Mouse (Mus musculus) C3H10T1/2 (cell line): ENCODE measurements around the gene Lrp10. TPM values are rescaled to one million over a fixed set of nuclear protein-coding genes. Genes with fewer than 3 reads are reported as not detected.

ENCODE experiments used
- polyA plus RNA-seq, 2 experiments: library from polyadenylated mRNA; unstranded; fragments of >200 nt; fragmentation: generic; extraction: Trizol; gene quantifications; one replicate each; pipeline ENCODE4 v1.2.1; 2012; ENCODE audit warnings: missing spikeins in 2 of 2

The Lrp10 gene
- polyA plus RNA-seq, result 10 to 100 TPM; 33.4 to 60.8 TPM

DNA sequence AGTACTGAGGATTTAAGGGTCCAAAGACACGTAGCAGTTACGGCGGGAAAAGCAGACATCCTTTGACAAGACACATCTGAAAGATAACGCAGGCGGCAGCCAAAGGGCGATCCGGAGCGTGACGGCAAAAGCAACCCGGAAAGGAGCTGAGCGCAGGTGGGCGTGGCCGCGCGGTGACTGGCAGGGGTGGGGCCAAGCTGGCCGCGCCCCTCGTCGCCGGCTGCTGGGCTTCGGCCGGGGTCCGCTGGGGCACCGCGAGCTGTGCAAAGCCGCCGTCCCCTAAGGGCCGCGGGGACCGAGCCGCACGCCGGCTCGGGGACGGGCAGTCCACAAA lies at the start of gene Lrp10:
TSS of gene Lrp10 (plus strand) at position 179 of the 334 bp plus-strand sequence.

DNA sequence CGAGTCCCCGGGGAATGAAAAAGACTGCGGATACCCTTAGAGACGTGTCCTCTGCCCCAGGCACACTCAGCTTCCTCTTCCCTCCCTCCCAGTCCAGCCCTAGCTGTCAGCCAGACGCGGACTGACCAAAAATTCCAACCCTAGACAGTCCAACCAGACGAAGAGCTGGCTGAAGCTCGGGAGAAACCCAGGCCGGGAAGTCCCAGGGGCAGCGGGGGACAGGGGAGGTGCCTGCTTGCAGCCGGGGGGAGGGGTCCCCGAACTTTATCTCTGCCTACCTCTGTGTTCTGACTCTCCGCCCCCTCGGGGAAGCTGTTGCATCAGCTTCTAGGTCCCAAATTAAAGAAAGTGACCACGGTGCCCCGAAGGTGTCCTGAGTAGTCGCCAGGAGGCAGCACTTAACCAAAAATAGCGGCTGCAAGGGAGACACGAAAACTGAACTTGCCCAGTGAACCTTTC lies 46.3 kb upstream of the Lrp10 start, which contains the start of gene Slc7a7:
TSS of gene Slc7a7 (minus strand) at position 158 of the 459 bp plus-strand sequence.

DNA sequence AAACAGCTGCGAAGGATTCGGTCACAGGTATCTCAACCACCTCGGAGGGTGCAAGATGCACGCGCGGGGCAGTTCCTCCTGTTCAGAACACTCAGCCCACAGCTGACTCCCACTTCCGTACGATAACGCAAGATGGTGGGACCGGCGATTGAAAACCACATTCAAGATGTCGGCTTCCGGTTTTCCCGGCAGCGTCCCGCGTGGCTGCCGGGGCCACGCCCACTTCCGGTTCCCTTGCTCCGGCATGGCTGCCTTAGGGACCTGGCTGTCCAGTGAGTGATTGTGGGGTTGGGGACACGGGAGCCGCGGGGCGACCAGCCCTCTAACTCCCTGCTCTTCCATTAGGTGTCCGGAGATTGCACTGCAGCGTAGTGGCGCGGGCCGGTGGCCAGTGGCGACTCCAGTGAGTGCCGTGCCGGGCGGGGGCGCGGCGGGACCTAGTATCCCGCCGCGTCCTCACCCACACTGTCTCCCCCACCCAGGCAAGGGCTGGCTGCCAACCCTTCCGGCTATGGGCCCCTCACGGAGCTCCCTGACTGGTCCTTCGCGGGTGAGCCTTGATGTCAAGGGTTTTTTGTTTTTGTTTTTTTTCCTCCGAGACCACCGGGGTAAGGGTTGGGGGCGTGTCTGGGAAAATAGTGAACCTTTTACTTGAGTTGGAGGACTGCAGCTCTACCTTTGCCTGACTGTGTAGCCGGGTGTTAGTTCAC lies 37.1 kb upstream of the Lrp10 start, which contains the start of gene Mrpl52:
TSS of gene Mrpl52 (plus strand) at position 221 of the 710 bp plus-strand sequence.

DNA sequence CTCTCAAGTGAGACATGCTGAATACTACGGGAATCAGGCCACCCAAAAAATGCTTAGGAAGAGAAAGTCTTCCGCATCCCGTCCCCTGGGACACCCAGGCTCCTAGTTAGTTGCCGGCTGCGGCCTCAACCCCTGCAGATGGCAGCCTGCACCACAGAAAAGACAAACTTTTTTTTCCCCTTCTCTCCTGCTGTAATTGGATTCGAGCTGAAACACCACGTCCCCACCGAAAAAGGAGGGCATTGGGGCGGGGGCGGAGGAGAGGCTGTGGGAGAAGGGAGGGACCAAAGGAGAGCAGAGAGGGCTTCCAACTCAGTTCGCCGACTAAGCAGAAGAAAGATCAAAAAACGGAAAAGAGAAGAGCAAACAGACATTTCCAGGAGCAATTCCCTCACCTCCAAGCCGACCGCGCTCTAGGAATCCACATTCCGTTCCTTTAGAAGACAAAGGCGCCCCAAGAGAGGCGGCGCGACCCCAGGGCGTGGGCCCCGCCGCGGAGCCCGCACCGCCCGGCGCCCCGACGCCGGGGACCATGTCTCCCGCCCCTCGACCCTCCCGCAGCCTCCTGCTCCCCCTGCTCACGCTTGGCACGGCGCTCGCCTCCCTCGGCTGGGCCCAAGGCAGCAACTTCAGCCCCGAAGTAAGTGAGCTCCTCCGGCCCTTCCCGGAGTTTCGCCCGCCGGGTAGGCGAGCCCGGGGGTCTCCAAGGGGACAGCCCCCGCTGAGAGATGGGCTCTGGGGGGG lies 32.4 kb upstream of the Lrp10 start, which contains the start of gene Mmp14:
TSS of gene Mmp14 (plus strand) at position 279 of the 744 bp plus-strand sequence.

DNA sequence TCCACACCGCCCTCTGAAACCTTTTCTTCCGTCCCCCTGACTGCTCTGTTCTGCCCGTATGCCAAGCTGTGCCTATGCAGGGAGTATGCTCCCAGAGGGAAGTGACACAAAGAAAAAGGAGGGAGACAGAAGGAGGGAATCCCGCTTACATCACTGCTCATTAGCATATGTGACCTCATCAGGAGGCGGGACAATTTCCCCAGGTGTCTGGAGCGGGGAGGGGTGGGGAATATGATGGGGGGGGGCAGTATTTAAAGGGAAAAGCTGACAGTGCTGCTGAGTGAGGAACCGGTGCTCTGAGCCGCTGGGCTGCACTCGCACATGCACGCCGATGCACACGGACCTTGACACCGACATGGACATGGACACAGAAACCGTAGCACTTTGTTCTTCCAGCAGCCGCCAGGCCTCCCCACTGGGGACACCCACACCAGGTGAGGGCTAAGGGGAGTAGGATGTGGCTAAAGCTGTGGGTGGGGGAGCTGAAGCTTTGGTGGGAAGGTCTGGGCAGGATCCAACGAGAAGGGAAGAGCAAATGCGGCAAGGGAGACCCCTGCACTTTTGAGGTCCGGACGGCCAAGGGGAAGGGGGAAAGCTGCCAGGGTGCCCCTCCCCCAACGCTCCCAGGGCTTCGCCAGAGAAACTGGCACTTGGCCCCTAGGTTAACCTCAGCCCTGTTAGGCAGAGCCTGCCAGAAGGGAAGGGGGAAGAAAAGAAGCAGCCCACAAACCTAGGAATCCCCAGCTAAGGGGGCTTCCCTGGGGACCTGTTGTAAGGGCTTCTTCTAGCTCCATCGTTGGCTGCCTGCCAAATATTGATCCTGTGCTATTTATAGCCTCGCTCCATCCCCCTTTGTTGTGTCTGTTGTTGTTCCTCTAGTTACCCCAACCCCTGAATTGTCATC lies 12.3 kb downstream of the Lrp10 start, which contains the start of gene Rem2:
TSS of gene Rem2 (plus strand) at position 160 of the 904 bp plus-strand sequence.

Other genes with a start within 250 kb of the Lrp10 start
- 100 to 1,000 TPM; 272 to 352 TPM for gene Dad1, start 210.0 kb upstream of the Lrp10 start, polyA plus RNA-seq
- 10 to 100 TPM; 27.5 to 79.6 TPM for gene Abhd4, start 209.9 kb upstream of the Lrp10 start, polyA plus RNA-seq
- not detected for gene Olfr49, start 179.2 kb upstream of the Lrp10 start, polyA plus RNA-seq
- gene Oxa1l, start 103.3 kb upstream of the Lrp10 start, polyA plus RNA-seq, result 10 to 100 TPM; 66.8 to 70.6 TPM
- gene Slc7a7, start 46.4 kb upstream of the Lrp10 start, polyA plus RNA-seq, result 1 to 10 TPM in 1 of 2 experiments, under 1 TPM in 1; 0.19 to 1.9 TPM
- 100 to 1,000 TPM; 362 to 381 TPM for gene Mrpl52, start 37.2 kb upstream of the Lrp10 start, polyA plus RNA-seq
- gene Mmp14, start 32.5 kb upstream of the Lrp10 start, polyA plus RNA-seq, result 100 to 1,000 TPM in 1 of 2 experiments, 10 to 100 TPM in 1; 33.7 to 322 TPM
- under 1 TPM in 1 of 2 experiments, not detected in 1; 0.18 TPM for gene Rem2, start 12.0 kb downstream of the Lrp10 start, polyA plus RNA-seq
- gene Prmt5, start 53.4 kb downstream of the Lrp10 start, polyA plus RNA-seq, result 10 to 100 TPM; 35.7 to 56.0 TPM
- gene Haus4, start 90.5 kb downstream of the Lrp10 start, polyA plus RNA-seq, result 10 to 100 TPM; 27.7 to 29.6 TPM
- gene Ajuba, start 113.4 kb downstream of the Lrp10 start, polyA plus RNA-seq, result 10 to 100 TPM; 13.2 to 19.5 TPM
- 1 to 10 TPM; 1.4 to 8.7 TPM for gene 4931414P19Rik, start 141.9 kb downstream of the Lrp10 start, polyA plus RNA-seq
- gene Psmb5, start 153.9 kb downstream of the Lrp10 start, polyA plus RNA-seq, result 100 to 1,000 TPM; 235 to 495 TPM
- under 1 TPM; 0.02 TPM for gene Psmb11, start 157.3 kb downstream of the Lrp10 start, polyA plus RNA-seq
- gene Gm17606, start 176.8 kb downstream of the Lrp10 start, polyA plus RNA-seq, result not detected
- gene Cdh24, start 177.2 kb downstream of the Lrp10 start, polyA plus RNA-seq, result 1 to 10 TPM in 1 of 2 experiments, under 1 TPM in 1; 0.97 to 2.1 TPM
- 10 to 100 TPM in 1 of 2 experiments, 1 to 10 TPM in 1; 7.4 to 30.1 TPM for gene 1700123O20Rik, start 222.1 kb downstream of the Lrp10 start, polyA plus RNA-seq
- gene Acin1, start 222.8 kb downstream of the Lrp10 start, polyA plus RNA-seq, result 10 to 100 TPM; 31.4 to 94.4 TPM
- under 1 TPM in 1 of 2 experiments, not detected in 1; 0.06 TPM for gene Gm29776, start 234.7 kb downstream of the Lrp10 start, polyA plus RNA-seq
- gene Cebpe, start 248.0 kb downstream of the Lrp10 start, polyA plus RNA-seq, result not detected